Mouse (Mus musculus) forebrain, postnatal 0 days (tissue): Measurements from ENCODE around the gene BC051019. TPM values are rescaled to one million over a fixed set of nuclear protein-coding genes. Genes with fewer than 3 reads are reported as not detected.

Experiments
- ATAC-seq: fragments of 200-750 bp; cut with Nextera tagmentation; 2 replicates; pipeline ENCODE4 v1.8.0; 2017; ENCODE audit warnings: mild to moderate bottlenecking, moderate library complexity
- DNase-seq: peaks from one replicate; pipeline ENCODE4 v3.0.0-alpha.2; 2015
- H3K27ac ChIP-seq: fragments of 300-500 bp; sonication (generic); 2 replicates; pipeline ENCODE4 v1.5.1; 2014; ENCODE audit warnings: low read depth, mild to moderate bottlenecking, antibody characterized with exemption, low read length, moderate library complexity, mixed read lengths
- H3K27me3 ChIP-seq: fragments of 300-500 bp; sonication (generic); 2 replicates; pipeline ENCODE4 v1.6.1; 2014; ENCODE audit warnings: mild to moderate bottlenecking, low read length, mixed read lengths; ENCODE audit not compliant: insufficient read depth
- H3K36me3 ChIP-seq: fragments of 300-500 bp; sonication (generic); 2 replicates; pipeline ENCODE4 v1.6.1; 2014; ENCODE audit warnings: mild to moderate bottlenecking, moderate library complexity; ENCODE audit not compliant: insufficient read depth
- H3K4me1 ChIP-seq: fragments of 300-500 bp; sonication (generic); 2 replicates; pipeline ENCODE4 v1.6.1; 2014; ENCODE audit warnings: antibody characterized with exemption; ENCODE audit not compliant: insufficient read depth
- H3K4me2 ChIP-seq: fragments of 300-500 bp; sonication (generic); 2 replicates; pipeline ENCODE4 v1.6.1; 2014; ENCODE audit warnings: low read depth, mild to moderate bottlenecking, moderate library complexity
- H3K4me3 ChIP-seq: fragments of 300-500 bp; sonication (generic); 2 replicates; pipeline ENCODE4 v1.5.1; 2014; ENCODE audit warnings: low read depth, low read length, mixed read lengths
- H3K9ac ChIP-seq: fragments of 300-500 bp; sonication (generic); 2 replicates; pipeline ENCODE4 v1.6.1; 2014; ENCODE audit warnings: mild to moderate bottlenecking
- H3K9me3 ChIP-seq: fragments of 300-500 bp; sonication (generic); 2 replicates; pipeline ENCODE4 v1.6.1; 2016; ENCODE audit warnings: low read length
- CTCF ChIP-seq: sonication (generic); IDR thresholded peaks from 2 replicates; pipeline ENCODE4 v1.5.1; 2016; ENCODE audit warnings: antibody characterized with exemption, control low read depth, low read depth
- WGBS: fragments of 180-500 bp; shearing (Covaris S2); extraction: QIAGEN DNeasy Blood & Tissue Kit; methylation state at CpG from one replicate; pipeline ENCODE4 v1.1.7; 2014; 5-methylcytosine and 5-hydroxymethylcytosine counted together
- polyA plus RNA-seq: library from polyadenylated mRNA; unstranded; fragments of >200 nt; fragmentation: Nextera tagmentation; extraction: Ambion mirVana; gene quantifications from 2 replicates; pipeline ENCODE4 v1.2.1, GENCODE M21; 2015
- total RNA-seq: library from RNA; depleted of rRNA; stranded (reverse); fragments of >200 nt; gene quantifications from 2 replicates; pipeline ENCODE4 v1.2.3, GENCODE M21; 2014

BC051019 gene
- total and polyA plus RNA-seq, 2 experiments from 2014 or later, result 0.33 to 1.4 TPM

- DNase-seq (no peak), ATAC-seq (no peak)
- Histone ChIP-seq H3K4me1 (no peaks in the 10 kb centered on the region), H3K27ac (no peak overlapping the region), H3K4me2 (no peak overlapping the region), H3K36me3 (no peaks in the 10 kb centered on the region), H3K9ac (no peak overlapping the region), H3K9me3 (no peaks in the 10 kb centered on the region), H3K4me3 (no peak overlapping the region), H3K27me3 (no peaks in the 10 kb centered on the region)
- no peak for TF ChIP-seq CTCF
- 88% methylated on average over 1 of the region's 1 CpGs for WGBS
These were observed 42.8 kb downstream of the BC051019 start for GRCm38 (mm10) chr7:109680879-109681278.

GRCm38 (mm10) chr7:109680284-109680683, 43.4 kb downstream of the BC051019 start:
- ATAC-seq, result no peak
- no peak for TF ChIP-seq CTCF
- no peak for DNase-seq
- Histone ChIP-seq H3K9me3 (no peaks in the 10 kb centered on the region), H3K27me3 (no peaks in the 10 kb centered on the region), H3K4me2 (no peak overlapping the region), H3K9ac (no peak overlapping the region), H3K4me3 (no peak overlapping the region), H3K36me3 (no peaks in the 10 kb centered on the region), H3K27ac (no peak overlapping the region), H3K4me1 (no peaks in the 10 kb centered on the region)
- WGBS, result 91% methylated on average over 2 of the region's 2 CpGs

DNA sequence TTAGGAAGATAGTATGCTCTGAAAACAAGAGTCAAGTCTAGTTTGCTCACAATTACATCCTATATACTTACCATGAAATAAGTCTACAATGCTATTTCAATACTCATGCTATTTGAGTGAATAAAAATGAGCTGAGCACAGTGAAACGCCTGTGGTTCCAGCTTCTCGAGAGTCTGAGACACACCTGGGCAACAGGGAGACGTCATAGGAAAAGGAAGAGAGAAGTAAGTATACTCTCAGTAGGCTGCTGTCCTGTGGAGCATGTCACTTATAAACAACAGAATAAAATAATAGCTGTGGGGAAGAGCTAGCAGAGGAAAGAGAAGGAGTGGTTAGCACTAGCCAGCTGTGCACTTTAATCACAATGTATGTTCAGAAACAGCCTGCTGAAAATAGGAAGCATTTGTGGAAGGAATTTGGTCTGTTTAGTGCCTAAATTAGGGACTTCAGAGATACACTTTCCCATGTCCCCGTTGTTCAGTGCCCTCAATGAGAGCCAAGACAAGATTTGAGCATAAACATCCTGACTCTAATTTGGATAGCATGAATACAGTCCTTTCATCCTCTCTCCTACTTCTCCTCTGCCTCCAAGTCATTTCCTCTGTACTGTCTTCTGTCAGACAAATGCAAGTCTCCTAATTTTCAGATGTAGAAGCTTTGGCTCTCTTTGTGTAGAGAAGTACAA, 48.6 kb downstream of the BC051019 start:
- 69% methylated on average over 4 of the region's 4 CpGs for WGBS
- ATAC-seq (no peak), DNase-seq (no peak)
- Histone ChIP-seq H3K9ac (no peak overlapping the region), H3K4me2 (no peak overlapping the region), H3K4me3 (no peak overlapping the region), H3K27ac (no peak overlapping the region), H3K9me3 (no peaks in the 10 kb centered on the region), H3K27me3 (no peaks in the 10 kb centered on the region), H3K4me1 (no peaks in the 10 kb centered on the region; the same call in 1 of the 2 replicates), H3K36me3 (no peaks in the 10 kb centered on the region)
- TF ChIP-seq CTCF, result no peak

DNA sequence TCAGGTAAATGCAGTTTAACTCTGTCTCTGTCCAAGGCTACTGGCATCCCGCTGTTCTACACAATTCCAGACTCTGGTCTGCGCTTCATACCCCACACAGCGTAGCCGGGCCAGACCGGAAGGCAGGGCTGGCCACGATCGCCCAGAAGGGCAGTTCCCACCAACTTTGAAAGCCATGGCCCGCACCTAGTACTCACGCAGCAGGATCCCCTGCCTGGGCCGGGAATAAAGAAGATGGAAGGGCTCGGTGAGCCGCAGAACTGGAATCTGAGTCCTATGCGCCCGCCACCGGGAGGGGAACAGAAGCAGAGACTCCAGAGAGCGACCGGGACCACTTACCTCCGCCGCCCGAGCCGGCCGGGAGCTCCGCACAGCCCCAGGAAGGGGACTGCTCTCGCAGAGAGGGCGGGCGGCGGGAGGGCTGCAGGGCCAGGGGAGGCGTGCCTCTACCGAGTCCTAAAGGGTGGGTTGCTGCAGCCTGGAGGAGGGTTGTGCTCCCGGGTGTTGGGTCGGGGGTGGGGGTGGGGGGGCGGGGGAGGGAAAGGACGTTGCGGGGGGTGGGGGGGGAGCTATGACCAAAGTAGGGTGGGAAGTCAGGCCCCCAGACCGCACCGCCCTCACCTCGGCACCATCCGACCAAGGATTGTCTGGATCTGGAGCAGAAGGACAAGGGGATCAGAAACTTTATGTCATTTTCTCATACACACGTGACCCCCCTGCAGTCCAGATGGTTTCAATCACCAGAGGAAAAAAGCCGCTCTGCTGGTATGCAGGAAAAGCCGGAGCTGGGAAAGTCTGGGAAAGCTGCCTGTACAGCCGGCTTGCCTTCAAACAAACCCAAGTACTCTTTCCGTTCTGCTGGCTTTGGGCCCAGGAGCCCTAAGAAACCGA, 51.8 kb downstream of the BC051019 start:
- Histone ChIP-seq H3K4me2 (peak overlapping the region; percentile 97), H3K4me1 (no peaks in the 10 kb centered on the region; the same call in 1 of the 2 replicates), H3K27ac (peak overlapping the region; percentile 67; the same call in 1 of the 2 replicates), H3K27me3 (no peaks in the 10 kb centered on the region), H3K9me3 (no peaks in the 10 kb centered on the region), H3K9ac (peak overlapping the region; percentile 62), H3K36me3 (no peaks in the 10 kb centered on the region), H3K4me3 (peak overlapping the region; percentile 56)
- no peak for TF ChIP-seq CTCF
- WGBS, result under 1% methylated on average over 39 of the region's 44 CpGs
- DNase-seq, result peak; percentile 86
- peak; percentile 92 for ATAC-seq

- H3K27ac ChIP-seq, result no peak overlapping the region
- ATAC-seq (no peak), DNase-seq (no peak)
- no peaks in the 10 kb centered on the region; the same call in 1 of the 2 replicates for H3K4me1 ChIP-seq
- no peak overlapping the region for H3K4me3 ChIP-seq
- H3K4me2 ChIP-seq, result no peak overlapping the region
- H3K9ac ChIP-seq, result no peak overlapping the region
- whole genome bisulfite sequencing, result 83% methylated on average over 5 of the region's 5 CpGs
- H3K27me3 ChIP-seq, result no peaks in the 10 kb centered on the region
- H3K9me3 ChIP-seq, result no peaks in the 10 kb centered on the region
- no peak for TF ChIP-seq CTCF
- no peaks in the 10 kb centered on the region for H3K36me3 ChIP-seq
These were observed 54.1 kb downstream of the BC051019 start for GRCm38 (mm10) chr7:109669426-109670170.

DNA sequence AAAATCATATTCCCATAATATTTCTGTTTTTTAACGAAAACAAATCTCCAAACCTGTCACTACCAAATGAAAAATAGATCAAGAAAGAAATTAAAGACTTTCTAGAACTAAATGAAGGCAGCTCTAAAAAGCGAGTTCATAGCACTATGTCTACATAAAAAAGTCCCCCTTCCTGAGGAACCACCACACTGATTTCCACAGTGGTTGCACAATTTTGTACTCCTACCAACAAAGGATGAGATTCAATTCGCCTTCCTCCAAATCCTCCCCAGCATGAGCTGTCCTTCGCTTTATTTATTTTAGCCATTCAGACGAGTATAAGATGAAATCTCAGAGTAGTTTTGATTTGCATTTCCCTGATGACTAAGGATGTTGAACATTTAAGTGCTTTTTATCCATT, 57.0 kb downstream of the BC051019 start:
- TF ChIP-seq CTCF, result no peak
- no peak overlapping the region for H3K4me2 ChIP-seq
- WGBS, result 80% methylated on average over 5 of the region's 5 CpGs
- no peaks in the 10 kb centered on the region for H3K9me3 ChIP-seq
- DNase-seq (no peak), ATAC-seq (no peak)
- no peaks in the 10 kb centered on the region for H3K4me1 ChIP-seq
- H3K9ac ChIP-seq, result no peak overlapping the region
- H3K27ac ChIP-seq, result no peak overlapping the region
- no peaks in the 10 kb centered on the region for H3K36me3 ChIP-seq
- no peaks in the 10 kb centered on the region for H3K27me3 ChIP-seq
- H3K4me3 ChIP-seq, result no peak overlapping the region
